Mouse (Mus musculus) cortical plate, adult 2 months (tissue): ENCODE measurements around the gene Ift140.

Source experiments
- CTCF ChIP-seq: fragments of 200-500 bp; IDR thresholded peaks from 2 replicates; pipeline ENCODE4 v1.5.1; 2011; ENCODE audit warnings: mild to moderate bottlenecking, control low read depth, low read length; ENCODE audit not compliant: insufficient read depth; ENCODE audit errors: extremely low read depth
- POLR2A ChIP-seq: fragments of 200-500 bp; IDR thresholded peaks from 2 replicates; pipeline ENCODE4 v1.6.1; 2011; ENCODE audit warnings: mild to moderate bottlenecking, low read length, control low read depth; ENCODE audit not compliant: insufficient read depth; ENCODE audit errors: extremely low read depth

DNA sequence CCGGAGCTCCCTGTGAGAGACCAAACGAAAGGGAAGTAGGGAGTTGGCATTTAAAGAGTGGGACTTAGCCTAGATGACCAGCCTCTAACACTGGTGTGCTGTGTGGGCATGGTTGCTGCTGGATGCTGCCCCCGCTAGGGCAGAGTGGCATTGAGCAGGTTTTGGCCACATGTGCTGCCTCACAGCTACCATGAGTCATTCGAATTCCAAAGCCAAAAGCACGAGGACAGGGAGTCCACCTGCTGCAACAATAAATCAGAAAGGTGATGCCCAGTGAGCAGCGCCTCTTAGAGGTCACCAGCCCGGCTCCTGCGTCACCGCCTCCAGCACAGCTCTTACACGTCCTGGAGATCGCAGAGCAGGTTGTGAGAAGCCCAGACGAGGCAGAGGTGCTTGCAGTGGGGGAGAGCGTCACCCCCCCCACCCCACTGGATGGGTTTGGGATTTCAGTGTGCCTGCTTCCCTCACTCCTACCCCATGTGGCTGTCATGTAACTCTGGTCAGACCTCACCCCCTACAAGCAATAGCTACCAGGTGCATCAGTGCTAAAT lies 69.0 kb downstream of the Ift140 start:
- TF ChIP-seq CTCF (no peak), POLR2A (no peak)
